Mouse (Mus musculus) MEL (cell line): ENCODE data around the gene Arl15. TPM values are rescaled to one million over a fixed set of nuclear protein-coding genes. Genes with fewer than 3 reads are reported as not detected.

Experiments used
- DNase-seq: peaks from one replicate; pipeline ENCODE4 v3.0.0; 2011; ENCODE audit warnings: low read depth, low spot score
- H3K27ac ChIP-seq: 2 replicates; pipeline ENCODE4 v1.5.1; 2012; ENCODE audit warnings: low read depth, mild to moderate bottlenecking, control low read depth, low read length, moderate library complexity; ENCODE audit not compliant: control insufficient read depth
- H3K27me3 ChIP-seq, 2 experiments: fragments of 150-350 bp in 1 of 2; sonication (generic) in 1 of 2; 2 replicates each; pipeline ENCODE4 v1.6.1; 2012; ENCODE audit warnings: low read length in 2 of 2, mild to moderate bottlenecking in 2 of 2, improper control_type of control experiment in 1 of 2, moderate library complexity in 1 of 2; ENCODE audit not compliant: insufficient read depth in 2 of 2, control insufficient read depth in 1 of 2
- H3K36me3 ChIP-seq, 2 experiments: 2 replicates each; pipeline ENCODE4 v1.6.1; 2012 to 2014; ENCODE audit warnings: low read length in 2 of 2, improper control_type of control experiment in 1 of 2, inconsistent platforms in 1 of 2, mild to moderate bottlenecking in 1 of 2; ENCODE audit not compliant: insufficient read depth in 2 of 2, control insufficient read depth in 1 of 2
- H3K4me1 ChIP-seq, 2 experiments: fragments of 150-350 bp in 1 of 2; sonication (generic) in 1 of 2; 2 replicates each; pipeline ENCODE4 v1.6.1; 2012; ENCODE audit warnings: low read length in 2 of 2, improper control_type of control experiment in 1 of 2, mild to moderate bottlenecking in 1 of 2; ENCODE audit not compliant: insufficient read depth in 2 of 2, control insufficient read depth in 1 of 2
- H3K4me3 ChIP-seq, 2 experiments: fragments of 150-350 bp in 1 of 2; sonication (generic) in 1 of 2; 2 replicates each; pipeline ENCODE4 v1.5.1; 2012; ENCODE audit warnings: low read depth in 2 of 2, low read length in 2 of 2, mild to moderate bottlenecking in 2 of 2, moderate library complexity in 2 of 2, control low read depth in 1 of 2, improper control_type of control experiment in 1 of 2; ENCODE audit not compliant: control insufficient read depth in 1 of 2, insufficient read depth in 1 of 2
- H3K79me2 ChIP-seq: 2 replicates; pipeline ENCODE4 v1.6.1; 2012; ENCODE audit warnings: mild to moderate bottlenecking, low read length, moderate library complexity; ENCODE audit not compliant: control insufficient read depth, poor library complexity, insufficient read depth
- H3K9ac ChIP-seq: 2 replicates; pipeline ENCODE4 v1.6.1; 2012; ENCODE audit warnings: low read depth, mild to moderate bottlenecking, control low read depth, low read length, moderate library complexity; ENCODE audit not compliant: control insufficient read depth, poor library complexity, severe bottlenecking
- H3K9me3 ChIP-seq: fragments of 150-350 bp; sonication (generic); replicated peaks from 2 replicates; pipeline ENCODE4 v1.6.1; 2012; ENCODE audit warnings: mild to moderate bottlenecking, low read length, improper control_type of control experiment, moderate library complexity; ENCODE audit not compliant: insufficient read depth
- BHLHE40 ChIP-seq: IDR thresholded peaks from 2 replicates; pipeline ENCODE4 v1.6.1; 2012; ENCODE audit warnings: low read depth, mild to moderate bottlenecking, inconsistent platforms, low read length, improper control_type of control experiment, borderline replicate concordance
- CTCF ChIP-seq, 3 experiments: IDR thresholded peaks in 2 of 3; conservative IDR thresholded peaks in 1 of 3; 2 replicates each; pipeline ENCODE4 v1.5.1; 2011 to 2012; ENCODE audit warnings: low read length in 3 of 3, low read depth in 2 of 3, mild to moderate bottlenecking in 2 of 3, improper control_type of control experiment in 1 of 3, inconsistent platforms in 1 of 3, mixed read lengths in 1 of 3, moderate library complexity in 1 of 3; ENCODE audit not compliant: control insufficient read depth in 1 of 3, insufficient read depth in 1 of 3, poor library complexity in 1 of 3, severe bottlenecking in 1 of 3
- ELF1 ChIP-seq: IDR thresholded peaks from 2 replicates; pipeline ENCODE4 v1.6.1; 2014; ENCODE audit warnings: low read depth, mild to moderate bottlenecking, inconsistent platforms, low read length, improper control_type of control experiment, moderate library complexity
- EP300 ChIP-seq, 2 experiments: IDR thresholded peaks; 2 replicates each; pipeline ENCODE4 v1.6.1; 2011; ENCODE audit warnings: improper control_type of control experiment in 2 of 2, low read length in 2 of 2, low read depth in 1 of 2, mild to moderate bottlenecking in 1 of 2
- GATA1 ChIP-seq: IDR thresholded peaks from 2 replicates; pipeline ENCODE4 v1.6.1; 2011; ENCODE audit warnings: low read depth, low read length, improper control_type of control experiment
- MAFK ChIP-seq: IDR thresholded peaks from 2 replicates; pipeline ENCODE4 v1.6.1; 2011; ENCODE audit warnings: low read depth, mild to moderate bottlenecking, low read length, improper control_type of control experiment, borderline replicate concordance
- MAX ChIP-seq: IDR thresholded peaks from 2 replicates; pipeline ENCODE4 v1.6.1; 2011; ENCODE audit warnings: low read length, improper control_type of control experiment
- MAZ ChIP-seq: IDR thresholded peaks from 2 replicates; pipeline ENCODE4 v1.6.1; 2012; ENCODE audit warnings: low read depth, mild to moderate bottlenecking, inconsistent platforms, low read length, improper control_type of control experiment
- MXI1 ChIP-seq: IDR thresholded peaks from 2 replicates; pipeline ENCODE4 v1.6.1; 2011; ENCODE audit warnings: mild to moderate bottlenecking, low read depth, low read length, improper control_type of control experiment
- MYB ChIP-seq: IDR thresholded peaks from 2 replicates; pipeline ENCODE4 v1.6.1; 2011; ENCODE audit warnings: mild to moderate bottlenecking, low read depth, low read length, improper control_type of control experiment
- MYC ChIP-seq: IDR thresholded peaks from 2 replicates; pipeline ENCODE4 v1.6.1; 2011; ENCODE audit warnings: low read depth, mild to moderate bottlenecking, low read length, improper control_type of control experiment, moderate library complexity
- NELFE ChIP-seq: IDR thresholded peaks from 2 replicates; pipeline ENCODE4 v1.6.1; 2011; ENCODE audit warnings: low read depth, low read length, improper control_type of control experiment
- POLR2AphosphoS2 ChIP-seq: IDR thresholded peaks from 2 replicates; pipeline ENCODE4 v1.6.1; 2011; ENCODE audit warnings: low read length, improper control_type of control experiment
- POLR2AphosphoS5 ChIP-seq: IDR thresholded peaks from 2 replicates; pipeline ENCODE4 v1.6.1; 2012; ENCODE audit warnings: low read depth, borderline replicate concordance, mild to moderate bottlenecking, inconsistent platforms, low read length, moderate library complexity, mixed read lengths
- RCOR1 ChIP-seq: IDR thresholded peaks from 2 replicates; pipeline ENCODE4 v1.6.1; 2012; ENCODE audit warnings: low read depth, mild to moderate bottlenecking, inconsistent platforms, low read length, improper control_type of control experiment
- SMC3 ChIP-seq: IDR thresholded peaks from 2 replicates; pipeline ENCODE4 v1.6.1; 2011; ENCODE audit warnings: low read depth, low read length, improper control_type of control experiment
- TAL1 ChIP-seq: IDR thresholded peaks from 2 replicates; pipeline ENCODE4 v1.6.1; 2012; ENCODE audit warnings: mild to moderate bottlenecking, inconsistent platforms, low read length, moderate library complexity, mixed read lengths
- UBTF ChIP-seq: IDR thresholded peaks from 2 replicates; pipeline ENCODE4 v1.6.1; 2012; ENCODE audit warnings: low read depth, mild to moderate bottlenecking, inconsistent platforms, low read length, improper control_type of control experiment, moderate library complexity, borderline replicate concordance; ENCODE audit not compliant: insufficient read depth
- USF1 ChIP-seq: IDR thresholded peaks from 2 replicates; pipeline ENCODE4 v1.6.1; 2014; ENCODE audit warnings: low read depth, mild to moderate bottlenecking, inconsistent platforms, low read length, improper control_type of control experiment, moderate library complexity
- USF2 ChIP-seq, 2 experiments: IDR thresholded peaks; 2 replicates each; pipeline ENCODE4 v1.6.1; 2011 to 2012; ENCODE audit warnings: improper control_type of control experiment in 2 of 2, low read length in 2 of 2, borderline replicate concordance in 1 of 2, inconsistent platforms in 1 of 2, low read depth in 1 of 2, mild to moderate bottlenecking in 1 of 2; ENCODE audit not compliant: insufficient read depth in 1 of 2
- ZC3H11A ChIP-seq: IDR thresholded peaks from 2 replicates; pipeline ENCODE4 v1.6.1; 2012; ENCODE audit warnings: low read depth, mild to moderate bottlenecking, inconsistent platforms, low read length, improper control_type of control experiment
- ZMIZ1 ChIP-seq: IDR thresholded peaks from 2 replicates; pipeline ENCODE4 v1.6.1; 2012; ENCODE audit warnings: low read depth, mild to moderate bottlenecking, inconsistent platforms, low read length, improper control_type of control experiment, moderate library complexity
- polyA plus RNA-seq, 2 experiments: library from polyadenylated mRNA; stranded (reverse) in 1 of 2; unstranded in 1 of 2; fragments of >175 nt in 1 of 2; fragments of >200 nt in 1 of 2; gene quantifications; 2 replicates each; pipeline versions ENCODE4 v1.2.1 to v1.2.4; 2012; ENCODE audit warnings: low replicate concordance in 2 of 2, low read depth in 1 of 2; ENCODE audit not compliant: insufficient read length in 2 of 2, insufficient read depth in 1 of 2, missing spikeins in 1 of 2
- total RNA-seq: library from RNA; depleted of rRNA; stranded (reverse); fragments of 300-350 nt; gene quantifications from 2 replicates; pipeline ENCODE4 v1.2.3, GENCODE M21; 2012

The Arl15 gene
- total and polyA plus RNA-seq, 3 experiments, result 3.6 to 5.8 TPM; not detected in 1

- TF ChIP-seq ZC3H11A (no peak), GATA1 (peak; percentile 31; the same call in 1 of the 2 replicates), NELFE (no peak), CTCF (IDR thresholded peaks at IDR 0.05 in 2 of 3, conservative IDR thresholded peaks at IDR 0.05 in 1 of 3; ENCODE audit: control insufficient read depth in 1 of 3, insufficient read depth in 1 of 3, low read depth in 2 of 3, low read length in 3 of 3, poor library complexity in 1 of 3, severe bottlenecking in 1 of 3) (no peak)
These were observed 66.9 kb downstream of the Arl15 start (continued) for GRCm38 (mm10) chr13:113861231-113861630.

- no peak overlapping the region for H3K27ac ChIP-seq
- H3K4me1 ChIP-seq, result peaks cover 17 to 26% of the 10 kb centered on the region in 2 experiments
- DNase-seq, result no peak
- H3K4me3 ChIP-seq, result no peak overlapping the region
- H3K9ac ChIP-seq, result no peak overlapping the region
- H3K79me2 ChIP-seq, result no peaks in the 10 kb centered on the region
- H3K9me3 ChIP-seq, result no peaks in the 10 kb centered on the region
- TF ChIP-seq TAL1, result no peak
- no peaks in the 10 kb centered on the region for H3K27me3 ChIP-seq
- H3K36me3 ChIP-seq, result peaks cover 0 to 19% of the 10 kb centered on the region in 2 experiments; a peak in 2 of 4 replicates
These were observed 68.6 kb downstream of the Arl15 start for GRCm38 (mm10) chr13:113862951-113863350.

- DNase-seq, result no peak
- Histone ChIP-seq H3K9ac (no peak overlapping the region), H3K27ac (no peak overlapping the region), H3K27me3 (no peaks in the 10 kb centered on the region), H3K4me3 (no peak overlapping the region), H3K79me2 (no peaks in the 10 kb centered on the region), H3K36me3 (peaks cover 0 to 16% of the 10 kb centered on the region in 2 experiments; a peak in 2 of 4 replicates), H3K9me3 (no peaks in the 10 kb centered on the region), H3K4me1 (peaks cover 12 to 19% of the 10 kb centered on the region in 2 experiments)
- TF ChIP-seq ZC3H11A (no peak), POLR2AphosphoS5 (no peak), MAZ (no peak), ELF1 (no peak), MXI1 (no peak), MYB (no peak), MAX (no peak), RCOR1 (no peak), ZMIZ1 (no peak)
These were observed 69.4 kb downstream of the Arl15 start for GRCm38 (mm10) chr13:113863688-113864087.

GRCm38 (mm10) chr13:113864278-113864677, 70.0 kb downstream of the Arl15 start:
- DNase-seq, result no peak
- H3K27me3 ChIP-seq, result no peaks in the 10 kb centered on the region
- no peak overlapping the region for H3K27ac ChIP-seq
- no peak overlapping the region for H3K9ac ChIP-seq
- H3K9me3 ChIP-seq, result no peaks in the 10 kb centered on the region
- H3K79me2 ChIP-seq, result no peaks in the 10 kb centered on the region
- no peak overlapping the region for H3K4me3 ChIP-seq
- H3K4me1 ChIP-seq, result peaks cover 12 to 19% of the 10 kb centered on the region in 2 experiments
- peaks cover 0 to 19% of the 10 kb centered on the region in 2 experiments; a peak in 2 of 4 replicates for H3K36me3 ChIP-seq
- TF ChIP-seq MYB (no peak), UBTF (no peak), SMC3 (peak; percentile 45), USF2 (IDR thresholded peaks at IDR 0.05; ENCODE audit: borderline replicate concordance in 1 of 2, insufficient read depth in 1 of 2, low read depth in 1 of 2, low read length in 2 of 2) (no peak), ZMIZ1 (no peak), ZC3H11A (peak; percentile 53), USF1 (no peak), BHLHE40 (no peak), MAX (no peak), EP300 (IDR thresholded peaks at IDR 0.05; ENCODE audit: low read depth in 1 of 2, low read length in 2 of 2) (no peak), ELF1 (no peak), POLR2AphosphoS2 (no peak), MYC (no peak), POLR2AphosphoS5 (no peak), CTCF (IDR thresholded peaks at IDR 0.05 in 2 of 3, conservative IDR thresholded peaks at IDR 0.05 in 1 of 3; ENCODE audit: control insufficient read depth in 1 of 3, insufficient read depth in 1 of 3, low read depth in 2 of 3, low read length in 3 of 3, poor library complexity in 1 of 3, severe bottlenecking in 1 of 3) (peak in 2 of 3 experiments; percentile 35 to 46; a peak in 4 of 6 replicates), RCOR1 (no peak), MAFK (no peak), TAL1 (no peak)
